Mouse (Mus musculus): ENCODE measurements at regions not wholly inside any gene's neighbourhood (a gene's known extent, or its start where the extent isn't known, plus 50 kb on each side); places are given as distances from the start of the nearest gene placed in this dataset.

GRCm38 (mm10) chr14:99535781-99536180, 237.3 kb downstream of the Klf5 start:
- DNase-seq: no peak

GRCm38 (mm10) chr14:99537286-99537685, 238.8 kb downstream of the Klf5 start:
- DNase-seq: no peak

GRCm38 (mm10) chr14:99541716-99542115, 243.2 kb downstream of the Klf5 start:
- no peak for DNase-seq

GRCm38 (mm10) chr14:99547931-99548330, 249.4 kb downstream of the Klf5 start:
- no peak for DNase-seq

- DNase-seq: no peak
Observed at GRCm38 (mm10) chr14:99548363-99549248, 250.1 kb downstream of the Klf5 start.

GRCm38 (mm10) chr14:99564024-99564423, 265.5 kb downstream of the Klf5 start:
- DNase-seq: no peak

- no peak for DNase-seq
Observed at GRCm38 (mm10) chr14:99574146-99574545, 275.7 kb downstream of the Klf5 start.

- no peak for DNase-seq
Observed at GRCm38 (mm10) chr14:99578665-99579064, 280.2 kb downstream of the Klf5 start.

- DNase-seq: no peak
Observed at GRCm38 (mm10) chr14:99579271-99579759, 280.8 kb downstream of the Klf5 start.

- DNase-seq: no peak
Observed at GRCm38 (mm10) chr14:99579765-99580266, 281.3 kb downstream of the Klf5 start.

- no peak for DNase-seq
Observed at GRCm38 (mm10) chr14:99584144-99584543, 285.7 kb downstream of the Klf5 start.

GRCm38 (mm10) chr14:99586029-99586428, 287.5 kb downstream of the Klf5 start:
- DNase-seq: no peak

GRCm38 (mm10) chr14:99590854-99591470, 292.5 kb downstream of the Klf5 start:
- no peak for DNase-seq

GRCm38 (mm10) chr14:99592922-99593321, 294.4 kb downstream of the Klf5 start:
- no peak for DNase-seq

GRCm38 (mm10) chr14:99593864-99594263, 295.4 kb downstream of the Klf5 start:
- no peak for DNase-seq

- DNase-seq: no peak
Observed at GRCm38 (mm10) chr14:99601900-99602299, 303.4 kb downstream of the Klf5 start.

GRCm38 (mm10) chr14:99603257-99603656, 304.8 kb downstream of the Klf5 start:
- no peak for DNase-seq

- DNase-seq: no peak
Observed at GRCm38 (mm10) chr14:99605351-99606100, 307.0 kb downstream of the Klf5 start.

- DNase-seq: no peak
Observed at GRCm38 (mm10) chr14:99609003-99609402, 310.5 kb downstream of the Klf5 start.

- no peak for DNase-seq
Observed at GRCm38 (mm10) chr14:99611435-99611834, 312.9 kb downstream of the Klf5 start.

GRCm38 (mm10) chr14:99612114-99612513, 313.6 kb downstream of the Klf5 start:
- DNase-seq: no peak

GRCm38 (mm10) chr14:99614748-99615147, 316.3 kb downstream of the Klf5 start:
- no peak for DNase-seq

- DNase-seq: no peak
Observed at GRCm38 (mm10) chr14:99616655-99617335, 318.3 kb downstream of the Klf5 start.
